Mouse (Mus musculus) mouse trophoblast stem cell (cell line): Measurements from ENCODE around the gene Sfr1.

Experiments
- in situ Hi-C, 2 experiments: fragments of 300-500 bp; cut with MseI, MboI; formaldehyde crosslinking; loops; 2 replicates in 1 of 2; 3 replicates in 1 of 2; pipeline ENCODE4 v1.15.1; 2025

Sfr1 gene

GRCm38 (mm10) chr19:47752456-47752855, 21.0 kb downstream of the Sfr1 start:
- in situ Hi-C loops, result no loop called here

- in situ Hi-C loops, result no loop called here
These were observed 22.4 kb downstream of the Sfr1 start for GRCm38 (mm10) chr19:47753921-47754320.

GRCm38 (mm10) chr19:47754931-47755330, 23.4 kb downstream of the Sfr1 start:
- in situ Hi-C loops, result no loop called here

- in situ Hi-C loops, result no loop called here
These were observed 24.1 kb downstream of the Sfr1 start for GRCm38 (mm10) chr19:47755625-47756024.

- in situ Hi-C loops, result no loop called here
These were observed 46.4 kb downstream of the Sfr1 start for GRCm38 (mm10) chr19:47777847-47778246.

GRCm38 (mm10) chr19:47780145-47780544, 48.7 kb downstream of the Sfr1 start:
- in situ Hi-C loops, result no loop called here

- in situ Hi-C loops, result no loop called here
These were observed 49.5 kb downstream of the Sfr1 start for GRCm38 (mm10) chr19:47780972-47781371.

- in situ Hi-C loops, result no loop called here
These were observed 52.4 kb downstream of the Sfr1 start for GRCm38 (mm10) chr19:47783898-47784297.
